Mouse (Mus musculus): Measurements from ENCODE around the gene 1700021F07Rik. TPM values are rescaled to one million over a fixed set of nuclear protein-coding genes. Genes with fewer than 3 reads are reported as not detected.

1700021F07Rik gene
- polyA plus RNA-seq (2012; fragmentation: generic; extraction: Trizol): not detected
- long read RNA-seq, experiment 1: 0 reads
- long read RNA-seq, experiment 2: 0 reads

DNA sequence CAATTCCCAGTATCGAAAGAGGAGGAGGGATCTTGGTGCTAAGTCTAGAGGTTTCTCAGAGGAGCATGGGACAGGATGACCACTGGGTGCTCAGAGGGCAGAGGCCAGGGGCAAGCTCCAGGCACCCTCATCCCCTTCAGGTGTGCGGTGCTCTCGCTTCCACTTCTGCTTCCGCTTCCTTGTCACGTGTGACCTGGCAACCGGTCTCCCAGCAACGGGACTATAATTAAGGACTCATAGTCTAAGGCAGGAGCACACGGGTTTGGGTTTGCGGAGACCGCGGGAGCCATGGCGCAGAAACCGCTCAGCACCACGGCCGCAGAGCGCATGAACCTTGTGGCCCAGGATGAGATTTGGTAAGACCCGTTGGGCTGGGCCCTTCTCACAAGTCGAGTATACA, at the start of gene 1700021F07Rik:
TSS of gene 1700021F07Rik (plus strand) at position 211 of the 400 bp plus-strand sequence.
- H3K4me3 ChIP-seq (ENCODE audit: insufficient read depth, poor library complexity, severe bottlenecking): no peak within 1 kb of the TSS
- H3ac ChIP-seq (ENCODE audit: control insufficient read depth, insufficient read length, low read depth): no peak within 1 kb of the TSS
- H3K27me3 ChIP-seq (ENCODE audit: control insufficient read depth, insufficient read depth, insufficient read length): peaks cover 19% of the 10 kb centered on the region
- no peaks in the 10 kb centered on the region for H3K79me3 ChIP-seq (ENCODE audit: low read depth)
- no peak for TF ChIP-seq CTCF (IDR thresholded peaks at IDR 0.05; ENCODE audit: control insufficient read depth, insufficient read depth, insufficient read length)
- no peak for TF ChIP-seq MAX (IDR thresholded peaks at IDR 0.05)
- no peak for TF ChIP-seq FOSL1 (IDR thresholded peaks at IDR 0.05; ENCODE audit: insufficient read depth, low read length, poor library complexity, severe bottlenecking)
- no peak for TF ChIP-seq USF1 (IDR thresholded peaks at IDR 0.05; ENCODE audit: low read depth)
- no peaks in the 10 kb centered on the region for H3K79me2 ChIP-seq (ENCODE audit: control insufficient read depth, insufficient read depth)
- H3K36me3 ChIP-seq (ENCODE audit: control insufficient read depth, insufficient read depth): no peaks in the 10 kb centered on the region

- TF ChIP-seq MAX (IDR thresholded peaks at IDR 0.05) (no peak), CTCF (IDR thresholded peaks at IDR 0.05; ENCODE audit: control insufficient read depth, insufficient read depth, insufficient read length) (no peak), CEBPB (IDR thresholded peaks at IDR 0.05; ENCODE audit: low read depth) (no peak), MYOD1 (IDR thresholded peaks at IDR 0.05; ENCODE audit: control insufficient read depth, insufficient read length, low read depth) (no peak), MYOG (IDR thresholded peaks at IDR 0.05; ENCODE audit: control insufficient read depth, extremely low read depth, insufficient read length) (no peak), FOSL1 (IDR thresholded peaks at IDR 0.05; ENCODE audit: insufficient read depth, low read length, poor library complexity, severe bottlenecking) (no peak), USF1 (IDR thresholded peaks at IDR 0.05; ENCODE audit: low read depth) (no peak)
- H3K79me2 ChIP-seq (ENCODE audit: control insufficient read depth, insufficient read depth): no peaks in the 10 kb centered on the region
Observed at GRCm38 (mm10) chr2:173473233-173473632, 49.2 kb upstream of the 1700021F07Rik start.

DNA sequence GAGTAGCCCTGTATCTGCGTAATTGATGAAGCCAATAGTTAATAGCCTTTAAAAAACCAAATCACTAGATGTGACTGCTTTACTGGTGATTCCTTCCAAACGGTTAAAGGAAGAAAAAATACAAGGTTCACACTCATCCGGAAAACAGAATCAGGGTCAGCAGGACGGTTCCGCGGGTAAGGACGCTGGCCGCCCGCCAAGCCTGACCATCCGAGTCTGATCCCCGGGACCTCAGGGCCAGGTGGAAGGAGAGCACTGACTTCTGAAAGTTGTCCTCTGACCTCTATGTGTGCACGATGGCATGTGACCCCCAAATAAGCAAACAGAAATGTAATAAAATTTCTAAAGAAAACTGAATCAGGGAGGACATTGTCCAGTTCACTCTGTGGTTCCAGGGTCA, 43.3 kb upstream of the 1700021F07Rik start:
- no peaks in the 10 kb centered on the region for H3K79me2 ChIP-seq (ENCODE audit: control insufficient read depth, insufficient read depth)
- H3K36me3 ChIP-seq (ENCODE audit: control insufficient read depth, insufficient read depth): no peaks in the 10 kb centered on the region
- H3K4me3 ChIP-seq (ENCODE audit: insufficient read depth, poor library complexity, severe bottlenecking): no peak overlapping the region
- TF ChIP-seq MYOG (IDR thresholded peaks at IDR 0.05; ENCODE audit: control insufficient read depth, extremely low read depth, insufficient read length) (no peak), MYOD1 (IDR thresholded peaks at IDR 0.05; ENCODE audit: control insufficient read depth, insufficient read length, low read depth) (no peak), MAX (IDR thresholded peaks at IDR 0.05) (no peak), CTCF (IDR thresholded peaks at IDR 0.05; ENCODE audit: control insufficient read depth, insufficient read depth, insufficient read length) (no peak), FOSL1 (IDR thresholded peaks at IDR 0.05; ENCODE audit: insufficient read depth, low read length, poor library complexity, severe bottlenecking) (no peak), CEBPB (IDR thresholded peaks at IDR 0.05; ENCODE audit: low read depth) (no peak), USF1 (IDR thresholded peaks at IDR 0.05; ENCODE audit: low read depth) (no peak)
- H3K79me3 ChIP-seq (ENCODE audit: low read depth): no peaks in the 10 kb centered on the region
- H3ac ChIP-seq (ENCODE audit: control insufficient read depth, insufficient read length, low read depth): no peak overlapping the region
- H3K27me3 ChIP-seq (ENCODE audit: control insufficient read depth, insufficient read depth, insufficient read length): no peaks in the 10 kb centered on the region

More at GRCm38 (mm10) chr2:173473233-173473632, 49.2 kb upstream of the 1700021F07Rik start:
- Histone ChIP-seq H3K27me3 (ENCODE audit: control insufficient read depth, insufficient read depth, insufficient read length) (peaks cover 8% of the 10 kb centered on the region), H3K4me3 (ENCODE audit: insufficient read depth, poor library complexity, severe bottlenecking) (no peak overlapping the region), H3ac (ENCODE audit: control insufficient read depth, insufficient read length, low read depth) (no peak overlapping the region), H3K79me3 (ENCODE audit: low read depth) (no peaks in the 10 kb centered on the region), H3K36me3 (ENCODE audit: control insufficient read depth, insufficient read depth) (no peaks in the 10 kb centered on the region)

GRCm38 (mm10) chr2:173484486-173484885, 37.9 kb upstream of the 1700021F07Rik start:
- Histone ChIP-seq H3K79me2 (ENCODE audit: control insufficient read depth, insufficient read depth) (no peaks in the 10 kb centered on the region), H3K27me3 (ENCODE audit: control insufficient read depth, insufficient read depth, insufficient read length) (no peaks in the 10 kb centered on the region), H3K36me3 (ENCODE audit: control insufficient read depth, insufficient read depth) (no peaks in the 10 kb centered on the region), H3K4me3 (ENCODE audit: insufficient read depth, poor library complexity, severe bottlenecking) (no peak overlapping the region), H3ac (ENCODE audit: control insufficient read depth, insufficient read length, low read depth) (no peak overlapping the region), H3K79me3 (ENCODE audit: low read depth) (no peaks in the 10 kb centered on the region)
- no peak for TF ChIP-seq CTCF (IDR thresholded peaks at IDR 0.05; ENCODE audit: control insufficient read depth, insufficient read depth, insufficient read length)
- TF ChIP-seq MYOD1 (IDR thresholded peaks at IDR 0.05; ENCODE audit: control insufficient read depth, insufficient read length, low read depth): no peak
- no peak for TF ChIP-seq MAX (IDR thresholded peaks at IDR 0.05)
- TF ChIP-seq CEBPB (IDR thresholded peaks at IDR 0.05; ENCODE audit: low read depth): no peak
- no peak for TF ChIP-seq MYOG (IDR thresholded peaks at IDR 0.05; ENCODE audit: control insufficient read depth, extremely low read depth, insufficient read length)
- no peak for TF ChIP-seq USF1 (IDR thresholded peaks at IDR 0.05; ENCODE audit: low read depth)
- no peak for TF ChIP-seq FOSL1 (IDR thresholded peaks at IDR 0.05; ENCODE audit: insufficient read depth, low read length, poor library complexity, severe bottlenecking)

DNA sequence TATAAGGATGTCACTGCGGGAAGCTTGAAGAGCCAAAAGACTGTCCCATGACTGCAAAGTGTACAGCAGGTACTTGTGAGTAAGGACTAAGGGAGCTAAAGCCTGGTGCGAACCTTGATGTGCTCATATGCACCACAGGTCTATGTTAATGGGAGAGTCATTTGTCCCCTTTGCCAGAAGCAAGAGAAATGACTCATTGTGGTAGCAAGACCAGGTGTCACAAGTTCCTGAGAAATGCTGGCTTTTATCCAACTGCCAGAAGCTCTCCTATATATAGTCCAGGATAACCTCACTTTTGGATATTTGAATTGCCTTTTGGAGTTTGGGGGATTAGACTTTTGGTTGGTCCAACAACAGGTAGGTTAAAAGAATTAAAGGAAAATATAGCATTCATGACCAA, 22.8 kb upstream of the 1700021F07Rik start:
- H3K79me2 ChIP-seq (ENCODE audit: control insufficient read depth, insufficient read depth): no peaks in the 10 kb centered on the region
- H3K27me3 ChIP-seq (ENCODE audit: control insufficient read depth, insufficient read depth, insufficient read length): no peaks in the 10 kb centered on the region
- no peaks in the 10 kb centered on the region for H3K36me3 ChIP-seq (ENCODE audit: control insufficient read depth, insufficient read depth)
- H3K4me3 ChIP-seq (ENCODE audit: insufficient read depth, poor library complexity, severe bottlenecking): no peak overlapping the region
- H3ac ChIP-seq (ENCODE audit: control insufficient read depth, insufficient read length, low read depth): no peak overlapping the region
- H3K79me3 ChIP-seq (ENCODE audit: low read depth): no peaks in the 10 kb centered on the region
- no peak for TF ChIP-seq USF1 (IDR thresholded peaks at IDR 0.05; ENCODE audit: low read depth)
- no peak for TF ChIP-seq CEBPB (IDR thresholded peaks at IDR 0.05; ENCODE audit: low read depth)

GRCm38 (mm10) chr2:173513977-173514376, 8.4 kb upstream of the 1700021F07Rik start:
- H3K4me3 ChIP-seq (ENCODE audit: insufficient read depth, poor library complexity, severe bottlenecking): no peak overlapping the region
- H3K36me3 ChIP-seq (ENCODE audit: control insufficient read depth, insufficient read depth): no peaks in the 10 kb centered on the region
- TF ChIP-seq FOSL1 (IDR thresholded peaks at IDR 0.05; ENCODE audit: insufficient read depth, low read length, poor library complexity, severe bottlenecking): no peak
- TF ChIP-seq CEBPB (IDR thresholded peaks at IDR 0.05; ENCODE audit: low read depth): no peak
- TF ChIP-seq USF1 (IDR thresholded peaks at IDR 0.05; ENCODE audit: low read depth): no peak
- TF ChIP-seq CTCF (IDR thresholded peaks at IDR 0.05; ENCODE audit: control insufficient read depth, insufficient read depth, insufficient read length): no peak
- no peak for TF ChIP-seq MAX (IDR thresholded peaks at IDR 0.05)
- TF ChIP-seq MYOD1 (IDR thresholded peaks at IDR 0.05; ENCODE audit: control insufficient read depth, insufficient read length, low read depth): no peak
- TF ChIP-seq MYOG (IDR thresholded peaks at IDR 0.05; ENCODE audit: control insufficient read depth, extremely low read depth, insufficient read length): no peak
- no peaks in the 10 kb centered on the region for H3K79me2 ChIP-seq (ENCODE audit: control insufficient read depth, insufficient read depth)
- H3K79me3 ChIP-seq (ENCODE audit: low read depth): no peaks in the 10 kb centered on the region
- H3ac ChIP-seq (ENCODE audit: control insufficient read depth, insufficient read length, low read depth): no peak overlapping the region
- H3K27me3 ChIP-seq (ENCODE audit: control insufficient read depth, insufficient read depth, insufficient read length): peaks cover 5% of the 10 kb centered on the region
